Mouse (Mus musculus): ENCODE data around the gene Mtss1l.
A peak's percentile ranks its signal among the peaks of the same experiment; 100 is the strongest.

The Mtss1l gene

GRCm38 (mm10) chr8:110720685-110721598, at the start of gene Mtss1l:
Mtss1l (plus strand) TSS chr8:110721476.
- DNase-seq (ENCODE audit: low spot score), result peak; percentile 91

- no peak for DNase-seq (ENCODE audit: low spot score)
Observed at GRCm38 (mm10) chr8:110672133-110672532, 49.1 kb upstream of the Mtss1l start.

- DNase-seq (ENCODE audit: low spot score), result no peak
Observed at GRCm38 (mm10) chr8:110673168-110673567, 48.1 kb upstream of the Mtss1l start.

GRCm38 (mm10) chr8:110674589-110674988, 46.7 kb upstream of the Mtss1l start:
- no peak for DNase-seq (ENCODE audit: low spot score)

- DNase-seq (ENCODE audit: low spot score), result peak; percentile 59
Observed at GRCm38 (mm10) chr8:110676702-110677101, 44.6 kb upstream of the Mtss1l start.

GRCm38 (mm10) chr8:110677174-110677660, 44.1 kb upstream of the Mtss1l start:
- no peak for DNase-seq (ENCODE audit: low spot score)

GRCm38 (mm10) chr8:110678989-110679388, 42.3 kb upstream of the Mtss1l start:
- no peak for DNase-seq (ENCODE audit: low spot score)

- DNase-seq (ENCODE audit: low spot score), result no peak
Observed at GRCm38 (mm10) chr8:110687726-110688125, 33.5 kb upstream of the Mtss1l start.

- no peak for DNase-seq (ENCODE audit: low spot score)
Observed at GRCm38 (mm10) chr8:110689961-110690360, 31.3 kb upstream of the Mtss1l start.

GRCm38 (mm10) chr8:110694226-110694625, 27.1 kb upstream of the Mtss1l start:
- no peak for DNase-seq (ENCODE audit: low spot score)

- no peak for DNase-seq (ENCODE audit: low spot score)
Observed at GRCm38 (mm10) chr8:110694826-110695225, 26.4 kb upstream of the Mtss1l start.

GRCm38 (mm10) chr8:110695431-110695830, 25.8 kb upstream of the Mtss1l start:
- no peak for DNase-seq (ENCODE audit: low spot score)

- no peak for DNase-seq (ENCODE audit: low spot score)
Observed at GRCm38 (mm10) chr8:110696051-110696450, 25.2 kb upstream of the Mtss1l start.

- DNase-seq (ENCODE audit: low spot score), result no peak
Observed at GRCm38 (mm10) chr8:110697571-110697970, 23.7 kb upstream of the Mtss1l start.

- no peak for DNase-seq (ENCODE audit: low spot score)
Observed at GRCm38 (mm10) chr8:110698098-110698497, 23.2 kb upstream of the Mtss1l start.

GRCm38 (mm10) chr8:110699501-110699900, 21.8 kb upstream of the Mtss1l start:
- DNase-seq (ENCODE audit: low spot score), result no peak

- no peak for DNase-seq (ENCODE audit: low spot score)
Observed at GRCm38 (mm10) chr8:110700561-110700960, 20.7 kb upstream of the Mtss1l start.

- DNase-seq (ENCODE audit: low spot score), result no peak
Observed at GRCm38 (mm10) chr8:110702636-110703459, 18.4 kb upstream of the Mtss1l start.

GRCm38 (mm10) chr8:110703460-110704061, 17.7 kb upstream of the Mtss1l start:
- DNase-seq (ENCODE audit: low spot score), result no peak

GRCm38 (mm10) chr8:110704103-110704502, 17.2 kb upstream of the Mtss1l start:
- DNase-seq (ENCODE audit: low spot score), result no peak

- DNase-seq (ENCODE audit: low spot score), result no peak
Observed at GRCm38 (mm10) chr8:110705391-110706287, 15.6 kb upstream of the Mtss1l start.
